Mouse (Mus musculus) MEL (cell line): ENCODE measurements around the gene Dctn1. TPM values are rescaled to one million over a fixed set of nuclear protein-coding genes. Genes with fewer than 3 reads are reported as not detected.

Experiments used
- DNase-seq: peaks from one replicate; pipeline ENCODE4 v3.0.0; 2011; ENCODE audit warnings: low read depth, low spot score
- H3K27ac ChIP-seq: 2 replicates; pipeline ENCODE4 v1.5.1; 2012; ENCODE audit warnings: low read depth, mild to moderate bottlenecking, control low read depth, low read length, moderate library complexity; ENCODE audit not compliant: control insufficient read depth
- H3K27me3 ChIP-seq, 2 experiments: fragments of 150-350 bp in 1 of 2; sonication (generic) in 1 of 2; 2 replicates each; pipeline ENCODE4 v1.6.1; 2012; ENCODE audit warnings: low read length in 2 of 2, mild to moderate bottlenecking in 2 of 2, improper control_type of control experiment in 1 of 2, moderate library complexity in 1 of 2; ENCODE audit not compliant: insufficient read depth in 2 of 2, control insufficient read depth in 1 of 2
- H3K36me3 ChIP-seq, 2 experiments: 2 replicates each; pipeline ENCODE4 v1.6.1; 2012 to 2014; ENCODE audit warnings: low read length in 2 of 2, improper control_type of control experiment in 1 of 2, inconsistent platforms in 1 of 2, mild to moderate bottlenecking in 1 of 2; ENCODE audit not compliant: insufficient read depth in 2 of 2, control insufficient read depth in 1 of 2
- H3K4me1 ChIP-seq, 2 experiments: fragments of 150-350 bp in 1 of 2; sonication (generic) in 1 of 2; 2 replicates each; pipeline ENCODE4 v1.6.1; 2012; ENCODE audit warnings: low read length in 2 of 2, improper control_type of control experiment in 1 of 2, mild to moderate bottlenecking in 1 of 2; ENCODE audit not compliant: insufficient read depth in 2 of 2, control insufficient read depth in 1 of 2
- H3K4me3 ChIP-seq, 2 experiments: fragments of 150-350 bp in 1 of 2; sonication (generic) in 1 of 2; 2 replicates each; pipeline ENCODE4 v1.5.1; 2012; ENCODE audit warnings: low read depth in 2 of 2, low read length in 2 of 2, mild to moderate bottlenecking in 2 of 2, moderate library complexity in 2 of 2, control low read depth in 1 of 2, improper control_type of control experiment in 1 of 2; ENCODE audit not compliant: control insufficient read depth in 1 of 2, insufficient read depth in 1 of 2
- H3K79me2 ChIP-seq: 2 replicates; pipeline ENCODE4 v1.6.1; 2012; ENCODE audit warnings: mild to moderate bottlenecking, low read length, moderate library complexity; ENCODE audit not compliant: control insufficient read depth, poor library complexity, insufficient read depth
- H3K9ac ChIP-seq: 2 replicates; pipeline ENCODE4 v1.6.1; 2012; ENCODE audit warnings: low read depth, mild to moderate bottlenecking, control low read depth, low read length, moderate library complexity; ENCODE audit not compliant: control insufficient read depth, poor library complexity, severe bottlenecking
- H3K9me3 ChIP-seq: fragments of 150-350 bp; sonication (generic); replicated peaks from 2 replicates; pipeline ENCODE4 v1.6.1; 2012; ENCODE audit warnings: mild to moderate bottlenecking, low read length, improper control_type of control experiment, moderate library complexity; ENCODE audit not compliant: insufficient read depth
- BHLHE40 ChIP-seq: IDR thresholded peaks from 2 replicates; pipeline ENCODE4 v1.6.1; 2012; ENCODE audit warnings: low read depth, mild to moderate bottlenecking, inconsistent platforms, low read length, improper control_type of control experiment, borderline replicate concordance
- CHD1 ChIP-seq: IDR thresholded peaks from 2 replicates; pipeline ENCODE4 v1.6.1; 2012; ENCODE audit warnings: low read depth, mild to moderate bottlenecking, inconsistent platforms, low read length, improper control_type of control experiment
- CHD2 ChIP-seq: IDR thresholded peaks from 2 replicates; pipeline ENCODE4 v1.6.1; 2011; ENCODE audit warnings: low read length, improper control_type of control experiment
- ELF1 ChIP-seq: IDR thresholded peaks from 2 replicates; pipeline ENCODE4 v1.6.1; 2014; ENCODE audit warnings: low read depth, mild to moderate bottlenecking, inconsistent platforms, low read length, improper control_type of control experiment, moderate library complexity
- EP300 ChIP-seq, 2 experiments: IDR thresholded peaks; 2 replicates each; pipeline ENCODE4 v1.6.1; 2011; ENCODE audit warnings: improper control_type of control experiment in 2 of 2, low read length in 2 of 2, low read depth in 1 of 2, mild to moderate bottlenecking in 1 of 2
- ETS1 ChIP-seq: IDR thresholded peaks from 2 replicates; pipeline ENCODE4 v1.6.1; 2012; ENCODE audit warnings: low read depth, mild to moderate bottlenecking, inconsistent platforms, low read length, improper control_type of control experiment, moderate library complexity
- GATA1 ChIP-seq: IDR thresholded peaks from 2 replicates; pipeline ENCODE4 v1.6.1; 2011; ENCODE audit warnings: low read depth, low read length, improper control_type of control experiment
- HCFC1 ChIP-seq: IDR thresholded peaks from 2 replicates; pipeline ENCODE4 v1.6.1; 2012; ENCODE audit warnings: low read depth, mild to moderate bottlenecking, inconsistent platforms, low read length, improper control_type of control experiment, moderate library complexity
- JUND ChIP-seq: IDR thresholded peaks from 2 replicates; pipeline ENCODE4 v1.6.1; 2011; ENCODE audit warnings: low read depth, mild to moderate bottlenecking, improper control_type of control experiment, low read length
- KAT2A ChIP-seq: conservative IDR thresholded peaks from 2 replicates; pipeline ENCODE4 v1.6.1; 2012; ENCODE audit warnings: low read depth, low read length, improper control_type of control experiment, inconsistent platforms
- MAFK ChIP-seq: IDR thresholded peaks from 2 replicates; pipeline ENCODE4 v1.6.1; 2011; ENCODE audit warnings: low read depth, mild to moderate bottlenecking, low read length, improper control_type of control experiment, borderline replicate concordance
- MEF2A ChIP-seq: IDR thresholded peaks from 2 replicates; pipeline ENCODE4 v1.6.1; 2014; ENCODE audit warnings: low read depth, mild to moderate bottlenecking, inconsistent platforms, low read length, improper control_type of control experiment; ENCODE audit not compliant: poor library complexity, insufficient replicate concordance, severe bottlenecking; ENCODE audit errors: extremely low read depth
- MYB ChIP-seq: IDR thresholded peaks from 2 replicates; pipeline ENCODE4 v1.6.1; 2011; ENCODE audit warnings: mild to moderate bottlenecking, low read depth, low read length, improper control_type of control experiment
- MYC ChIP-seq: IDR thresholded peaks from 2 replicates; pipeline ENCODE4 v1.6.1; 2011; ENCODE audit warnings: low read depth, mild to moderate bottlenecking, low read length, improper control_type of control experiment, moderate library complexity
- NRF1 ChIP-seq: IDR thresholded peaks from 2 replicates; pipeline ENCODE4 v1.6.1; 2014; ENCODE audit warnings: low read depth, mild to moderate bottlenecking, inconsistent platforms, low read length, improper control_type of control experiment, moderate library complexity; ENCODE audit not compliant: poor library complexity, insufficient read depth, severe bottlenecking
- POLR2AphosphoS2 ChIP-seq: IDR thresholded peaks from 2 replicates; pipeline ENCODE4 v1.6.1; 2011; ENCODE audit warnings: low read length, improper control_type of control experiment
- RAD21 ChIP-seq: IDR thresholded peaks from 2 replicates; pipeline ENCODE4 v1.6.1; 2011; ENCODE audit warnings: mild to moderate bottlenecking, low read depth, low read length, improper control_type of control experiment
- SIN3A ChIP-seq: IDR thresholded peaks from 2 replicates; pipeline ENCODE4 v1.6.1; 2012; ENCODE audit warnings: low read length, improper control_type of control experiment, inconsistent platforms
- SMC3 ChIP-seq: IDR thresholded peaks from 2 replicates; pipeline ENCODE4 v1.6.1; 2011; ENCODE audit warnings: low read depth, low read length, improper control_type of control experiment
- TAL1 ChIP-seq: IDR thresholded peaks from 2 replicates; pipeline ENCODE4 v1.6.1; 2012; ENCODE audit warnings: mild to moderate bottlenecking, inconsistent platforms, low read length, moderate library complexity, mixed read lengths
- TBP ChIP-seq: IDR thresholded peaks from 2 replicates; pipeline ENCODE4 v1.8.0; 2011; ENCODE audit warnings: low read depth, low read length, improper control_type of control experiment
- UBTF ChIP-seq: IDR thresholded peaks from 2 replicates; pipeline ENCODE4 v1.6.1; 2012; ENCODE audit warnings: low read depth, mild to moderate bottlenecking, inconsistent platforms, low read length, improper control_type of control experiment, moderate library complexity, borderline replicate concordance; ENCODE audit not compliant: insufficient read depth
- USF1 ChIP-seq: IDR thresholded peaks from 2 replicates; pipeline ENCODE4 v1.6.1; 2014; ENCODE audit warnings: low read depth, mild to moderate bottlenecking, inconsistent platforms, low read length, improper control_type of control experiment, moderate library complexity
- USF2 ChIP-seq, 2 experiments: IDR thresholded peaks; 2 replicates each; pipeline ENCODE4 v1.6.1; 2011 to 2012; ENCODE audit warnings: improper control_type of control experiment in 2 of 2, low read length in 2 of 2, borderline replicate concordance in 1 of 2, inconsistent platforms in 1 of 2, low read depth in 1 of 2, mild to moderate bottlenecking in 1 of 2; ENCODE audit not compliant: insufficient read depth in 1 of 2
- ZC3H11A ChIP-seq: IDR thresholded peaks from 2 replicates; pipeline ENCODE4 v1.6.1; 2012; ENCODE audit warnings: low read depth, mild to moderate bottlenecking, inconsistent platforms, low read length, improper control_type of control experiment
- ZMIZ1 ChIP-seq: IDR thresholded peaks from 2 replicates; pipeline ENCODE4 v1.6.1; 2012; ENCODE audit warnings: low read depth, mild to moderate bottlenecking, inconsistent platforms, low read length, improper control_type of control experiment, moderate library complexity
- ZNF384 ChIP-seq: IDR thresholded peaks from 2 replicates; pipeline ENCODE4 v1.6.1; 2012; ENCODE audit warnings: low read depth, mild to moderate bottlenecking, inconsistent platforms, low read length, improper control_type of control experiment
- polyA plus RNA-seq, 2 experiments: library from polyadenylated mRNA; stranded (reverse) in 1 of 2; unstranded in 1 of 2; fragments of >175 nt in 1 of 2; fragments of >200 nt in 1 of 2; gene quantifications; 2 replicates each; pipeline versions ENCODE4 v1.2.1 to v1.2.4; 2012; ENCODE audit warnings: low replicate concordance in 2 of 2, low read depth in 1 of 2; ENCODE audit not compliant: insufficient read length in 2 of 2, insufficient read depth in 1 of 2, missing spikeins in 1 of 2
- total RNA-seq: library from RNA; depleted of rRNA; stranded (reverse); fragments of 300-350 nt; gene quantifications from 2 replicates; pipeline ENCODE4 v1.2.3, GENCODE M21; 2012

Dctn1 gene
- total and polyA plus RNA-seq, 3 experiments: 23.3 to 81.9 TPM; not detected in 1

DNA sequence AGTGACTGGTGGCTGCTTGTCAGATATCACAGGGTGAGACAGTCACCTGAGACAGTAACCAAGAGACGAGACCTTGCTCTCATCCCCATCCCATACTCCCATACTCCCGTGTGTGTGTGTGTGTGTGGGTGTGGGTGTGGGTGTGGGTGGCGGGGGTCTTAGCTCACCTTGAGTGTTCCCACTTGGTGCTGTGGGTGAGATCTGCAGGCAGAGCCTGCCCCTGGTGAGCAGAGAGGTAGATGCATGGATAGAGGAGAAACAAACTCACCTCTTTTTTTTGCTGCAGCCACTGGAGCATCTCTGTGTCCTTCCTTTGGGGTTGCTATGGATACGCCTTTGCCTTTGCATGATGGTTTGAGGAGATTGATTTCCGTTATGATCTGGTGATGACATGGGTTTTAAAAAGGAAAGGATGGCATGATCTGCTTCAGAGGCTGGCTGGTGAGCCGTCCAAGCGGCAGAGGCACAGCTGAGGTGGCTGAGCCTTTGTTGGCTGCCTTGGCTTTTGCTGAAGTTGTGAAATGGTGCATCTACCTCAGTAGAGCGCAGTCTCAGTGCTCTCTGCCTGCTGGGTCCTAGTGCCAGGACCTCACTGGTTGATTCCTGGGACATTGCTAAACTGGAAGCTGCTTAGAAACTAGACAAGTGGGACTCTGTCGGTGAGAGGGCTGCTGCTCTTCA lies 6.7 kb downstream of the Dctn1 start:
- no peak overlapping the region for H3K4me3 ChIP-seq
- no peak for TF ChIP-seq CHD2
- TF ChIP-seq MAFK: no peak
- TF ChIP-seq CHD1: no peak
- no peak for TF ChIP-seq MYC
- TF ChIP-seq ZNF384: no peak
- TF ChIP-seq POLR2AphosphoS2: no peak
- no peak for TF ChIP-seq GATA1
- TF ChIP-seq NRF1: no peak
- TF ChIP-seq EP300 (IDR thresholded peaks at IDR 0.05; ENCODE audit: low read depth in 1 of 2, low read length in 2 of 2): no peak
- TF ChIP-seq UBTF: no peak
- no peak for TF ChIP-seq JUND
- no peak for TF ChIP-seq SIN3A
- no peak for TF ChIP-seq USF1
- no peak for TF ChIP-seq TAL1
- no peak for TF ChIP-seq ELF1
- TF ChIP-seq TBP: no peak
- TF ChIP-seq MYB: no peak
- TF ChIP-seq ZC3H11A: no peak
- TF ChIP-seq ZMIZ1: no peak
- no peak for DNase-seq
- H3K27me3 ChIP-seq: no peaks in the 10 kb centered on the region
- no peaks in the 10 kb centered on the region for H3K79me2 ChIP-seq
- no peak overlapping the region for H3K27ac ChIP-seq
- no peak overlapping the region for H3K9ac ChIP-seq
- H3K9me3 ChIP-seq: no peaks in the 10 kb centered on the region
- H3K4me1 ChIP-seq: peaks cover 0 to 7% of the 10 kb centered on the region in 2 experiments; a peak in 2 of 4 replicates
- no peaks in the 10 kb centered on the region for H3K36me3 ChIP-seq

DNA sequence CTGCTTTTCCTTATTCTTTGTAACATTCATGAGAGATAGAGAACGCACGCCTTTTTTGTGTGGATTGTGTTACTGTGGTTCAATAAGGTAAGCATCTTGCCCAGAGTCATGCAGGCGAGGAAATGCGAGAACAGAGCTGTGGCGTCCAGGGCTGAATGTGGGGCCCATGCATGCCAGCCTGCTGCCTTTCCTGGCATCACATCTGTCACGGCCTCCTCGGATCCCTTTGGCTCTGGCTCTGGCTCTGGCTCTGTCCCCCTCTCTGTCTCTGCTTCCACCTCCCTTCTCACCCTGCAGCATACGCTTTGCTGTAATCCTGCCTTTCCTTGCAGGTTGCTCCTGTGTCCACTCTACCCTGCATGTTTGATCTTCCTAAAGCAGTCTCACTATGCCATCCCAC lies 10.3 kb downstream of the Dctn1 start:
- TF ChIP-seq BHLHE40: no peak
- no peak for TF ChIP-seq KAT2A
- TF ChIP-seq UBTF: no peak
- TF ChIP-seq SMC3: no peak
- no peak for TF ChIP-seq MEF2A
- TF ChIP-seq USF2 (IDR thresholded peaks at IDR 0.05; ENCODE audit: borderline replicate concordance in 1 of 2, insufficient read depth in 1 of 2, low read depth in 1 of 2, low read length in 2 of 2): no peak
- no peak for TF ChIP-seq POLR2AphosphoS2
- TF ChIP-seq ZC3H11A: no peak
- no peak for TF ChIP-seq MYB
- no peak for TF ChIP-seq ETS1
- no peak for TF ChIP-seq USF1
- TF ChIP-seq HCFC1: no peak
- no peak for TF ChIP-seq RAD21
- TF ChIP-seq, all 39 proteins: peak for 0

More for the DNA sequence above, 10.3 kb downstream of the Dctn1 start:
- Histone ChIP-seq H3K79me2 (no peaks in the 10 kb centered on the region), H3K4me1 (peaks cover 0 to 5% of the 10 kb centered on the region in 2 experiments; a peak in 1 of 4 replicates), H3K36me3 (no peaks in the 10 kb centered on the region), H3K9ac (no peak overlapping the region), H3K27me3 (no peaks in the 10 kb centered on the region), H3K4me3 (no peak overlapping the region), H3K27ac (no peak overlapping the region), H3K9me3 (no peaks in the 10 kb centered on the region)
- no peak for DNase-seq
